Mouse (Mus musculus) CD4-positive, CD25-positive, alpha-beta regulatory T cell, adult 2 months (primary cell): ENCODE measurements around the gene Serpini1.

ENCODE experiments used
- DNase-seq: peaks from one replicate; pipeline ENCODE4 v3.0.0-alpha.2; 2012; ENCODE audit warnings: low read depth, low spot score

Gene Serpini1

DNA sequence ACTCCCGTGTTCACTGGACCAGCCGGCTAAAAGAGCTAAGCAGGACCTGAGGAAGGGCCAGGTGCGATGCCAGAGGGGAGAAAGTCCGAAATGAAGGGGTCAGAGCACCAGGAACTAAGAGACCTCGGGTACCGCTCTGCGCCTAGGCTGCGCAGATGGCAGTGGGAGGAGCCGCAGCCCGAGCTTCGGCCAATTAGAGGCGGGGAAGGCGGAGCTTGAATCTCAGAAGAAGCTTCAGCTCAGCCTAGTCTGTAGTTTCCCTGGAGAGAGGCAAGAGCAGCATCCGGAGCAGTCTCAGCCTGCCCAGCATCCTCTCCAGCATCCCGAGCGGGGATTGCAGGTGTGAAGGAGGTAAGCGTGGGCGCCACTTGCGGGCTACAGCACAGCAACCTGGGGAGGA lies at the start of gene Serpini1:
Gene Serpini1 (plus strand): TSS at position 256 of the 400 bp plus-strand sequence.
- peak; percentile 95 for DNase-seq

DNA sequence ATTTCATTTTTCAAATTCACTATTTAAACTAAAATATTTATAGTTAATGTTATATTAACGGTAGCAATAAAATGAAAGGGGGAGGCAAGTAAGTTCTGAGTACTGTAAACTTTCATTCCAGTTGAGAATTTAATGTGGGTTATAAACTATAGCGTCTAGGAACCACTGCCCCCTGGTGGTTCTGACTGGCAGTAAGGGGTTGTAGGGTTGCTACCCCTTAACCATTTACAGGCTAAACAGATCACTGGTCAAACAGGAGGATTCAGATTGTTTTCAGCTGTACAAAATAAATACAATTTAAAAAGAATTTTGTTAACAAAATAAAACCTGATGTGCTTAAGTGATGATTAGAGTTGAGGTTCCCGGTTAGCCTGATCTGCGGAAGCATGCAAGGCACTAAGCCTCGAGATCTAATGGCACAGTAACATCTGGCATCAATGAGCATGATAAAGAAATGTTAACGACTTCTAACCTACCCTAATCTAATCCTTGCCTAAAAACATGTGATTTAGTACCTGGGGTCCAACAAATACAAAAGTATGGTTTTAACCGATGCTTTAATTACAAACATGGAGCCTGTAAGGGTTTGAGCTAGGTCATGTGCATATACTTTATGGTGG lies 39.6 kb upstream of the Serpini1 start:
- peak; percentile 72 for DNase-seq

DNA sequence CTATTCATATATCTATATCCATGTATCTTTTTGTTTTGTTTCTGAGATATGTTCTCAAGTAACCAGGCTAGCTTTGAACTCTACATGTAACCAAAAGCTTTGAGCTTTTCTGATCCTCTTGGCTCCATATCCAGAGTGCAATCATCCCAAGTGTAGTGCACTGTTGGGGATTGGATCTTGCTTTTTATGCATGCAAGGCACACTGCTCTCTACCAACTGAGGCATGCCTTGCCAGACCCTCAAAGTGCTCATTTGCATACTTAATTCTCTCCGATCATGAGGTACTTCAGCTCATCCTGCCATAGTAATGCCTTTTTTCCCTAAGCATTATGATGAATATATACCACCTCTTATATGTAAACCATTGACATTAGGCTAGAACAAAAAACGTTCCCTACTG lies 36.0 kb upstream of the Serpini1 start:
- DNase-seq, result no peak

DNA sequence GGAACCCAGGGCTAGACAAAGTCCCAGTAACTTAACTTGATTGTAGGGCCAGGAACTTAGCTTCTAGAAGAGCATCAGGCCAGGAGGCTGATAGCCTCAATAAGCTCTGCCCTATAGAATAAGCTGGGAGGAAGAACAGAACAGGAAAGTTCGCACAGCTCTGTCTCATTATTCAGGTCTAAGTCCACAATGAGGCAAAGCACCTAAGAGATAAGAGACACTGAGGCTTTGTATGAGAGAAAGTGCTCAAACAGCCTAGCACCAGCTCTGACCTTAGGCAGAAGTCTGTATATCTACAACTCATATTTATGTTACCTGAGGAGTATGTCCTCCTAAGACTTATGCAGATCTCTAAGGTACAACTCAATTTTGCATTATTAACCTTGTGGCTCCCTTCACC lies 34.8 kb upstream of the Serpini1 start:
- DNase-seq, result no peak

DNA sequence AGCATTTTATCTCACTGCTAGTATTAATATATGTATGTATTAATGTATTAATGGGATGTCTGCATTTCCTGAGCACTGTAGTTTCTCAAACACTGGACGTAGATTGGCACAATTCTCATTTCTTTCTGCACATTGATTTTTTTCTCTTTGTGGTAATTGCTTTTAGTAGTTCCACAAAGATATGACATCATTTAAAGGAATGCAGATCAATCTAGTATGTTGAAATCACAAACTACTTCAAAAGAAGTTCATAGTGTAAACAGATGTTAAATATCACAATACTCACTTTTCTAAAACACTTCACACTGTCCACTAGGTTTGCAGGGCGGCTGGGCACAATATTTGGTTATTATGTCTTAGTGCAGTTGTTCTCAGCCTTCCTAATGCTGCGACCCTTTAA lies 26.3 kb upstream of the Serpini1 start:
- no peak for DNase-seq

DNA sequence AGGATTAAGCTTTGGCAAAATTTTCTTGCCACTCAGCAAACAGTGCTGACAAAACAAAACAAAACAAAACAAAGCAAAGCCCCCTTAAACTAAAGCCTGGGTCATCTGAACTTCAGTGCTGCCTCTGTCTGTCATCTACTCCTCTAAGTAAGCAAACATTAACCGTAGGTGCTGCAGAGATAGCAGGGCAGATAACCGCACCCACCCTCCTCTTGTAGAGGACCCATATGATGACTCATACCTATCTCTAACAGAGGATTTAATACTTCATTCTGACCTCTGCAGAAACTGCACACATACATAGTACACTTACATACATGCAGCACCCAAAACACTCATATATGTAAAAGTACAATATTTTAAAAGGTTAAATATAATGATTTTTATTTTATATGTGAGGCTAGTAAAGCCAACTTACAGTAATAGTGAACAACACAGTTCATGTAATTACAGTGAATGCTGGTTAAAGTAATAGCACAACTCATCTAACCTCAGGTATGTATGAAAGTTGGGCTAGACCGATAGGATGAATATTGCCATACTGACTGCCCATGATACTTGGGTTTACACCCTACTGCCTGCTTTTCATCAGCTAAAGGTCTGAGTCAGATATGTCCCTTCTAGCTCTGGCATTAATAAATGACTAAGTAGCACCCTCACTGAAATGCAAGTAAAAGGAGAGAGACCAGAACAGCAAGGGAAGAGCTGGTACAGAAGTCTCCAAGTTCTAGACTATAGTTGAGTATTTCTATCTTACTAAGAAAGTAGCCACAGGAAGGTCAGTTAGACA lies 23.1 kb upstream of the Serpini1 start:
- no peak for DNase-seq

DNA sequence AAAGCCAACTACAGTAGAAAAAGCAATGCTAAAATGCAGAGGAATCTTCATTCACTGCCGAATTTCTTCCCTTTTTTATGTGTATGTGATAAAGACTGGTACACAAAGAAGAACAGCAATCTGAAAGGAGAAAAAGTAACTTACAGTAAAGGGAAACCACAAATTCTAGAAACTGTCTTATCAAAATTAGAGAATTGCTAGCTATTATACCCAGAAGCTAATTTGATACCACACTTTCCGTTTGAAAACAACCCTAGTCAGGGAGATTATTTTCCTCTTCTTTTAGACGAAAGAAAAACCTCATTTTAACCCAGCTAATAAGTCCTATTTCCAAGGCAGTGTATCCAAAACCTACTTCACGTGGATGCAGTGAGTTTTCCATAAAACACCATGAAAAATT lies 16.1 kb upstream of the Serpini1 start:
- no peak for DNase-seq

DNA sequence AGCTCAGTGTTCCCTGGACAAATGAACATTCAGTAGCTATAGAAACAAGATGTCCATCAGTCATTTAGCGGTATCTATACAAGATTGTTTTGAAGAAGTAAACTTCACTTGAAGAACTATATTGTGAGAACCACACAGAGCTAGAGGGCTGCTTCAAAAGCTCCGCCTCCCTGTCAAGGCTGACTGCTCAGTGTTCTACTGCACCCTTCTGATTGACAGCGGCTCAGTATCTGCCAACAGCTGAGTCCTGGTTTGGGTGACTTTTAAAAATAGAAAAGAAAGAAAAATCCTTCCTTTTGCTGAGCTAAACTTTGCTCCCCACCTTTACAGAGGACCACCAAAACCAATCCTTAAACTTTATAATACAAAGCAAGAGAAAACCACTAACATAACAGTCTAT lies 14.5 kb upstream of the Serpini1 start:
- DNase-seq, result no peak

DNA sequence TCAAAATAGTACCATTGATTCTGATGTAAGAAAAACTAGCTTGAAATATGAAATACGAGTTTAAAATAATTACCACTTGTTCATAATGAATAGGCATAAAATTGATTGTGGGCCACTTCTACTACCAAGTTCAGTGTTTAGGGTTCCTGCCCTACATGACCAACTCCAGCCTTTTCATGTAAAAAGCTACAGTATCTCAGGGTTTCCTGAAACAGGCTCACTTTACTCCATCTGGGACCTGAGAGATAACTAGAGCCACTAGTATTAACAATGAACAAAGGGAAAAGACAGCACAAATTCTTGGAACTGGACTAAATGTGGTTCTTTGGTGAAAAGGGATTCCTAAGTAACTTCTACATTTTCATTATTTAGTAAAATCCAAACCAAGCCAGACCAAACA lies 13.1 kb upstream of the Serpini1 start:
- no peak for DNase-seq

DNA sequence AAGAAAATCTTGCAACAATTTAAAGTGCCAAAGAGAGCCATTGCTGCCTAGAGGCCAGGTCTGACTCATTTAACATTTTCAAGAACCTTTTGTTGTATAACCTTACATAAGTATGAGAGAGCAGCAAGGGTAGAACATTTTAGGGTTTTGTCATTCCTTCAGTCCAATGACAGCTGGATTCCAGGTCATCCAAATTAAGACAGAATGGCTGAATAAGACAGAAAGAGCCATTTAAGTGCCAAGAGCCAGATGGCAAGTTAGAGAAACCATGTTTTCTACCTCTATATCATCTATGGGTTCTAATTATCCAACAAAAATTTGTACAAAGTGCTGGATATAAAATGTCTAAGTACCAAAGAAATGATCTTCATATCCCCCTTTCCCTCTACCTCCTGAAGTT lies 6.1 kb upstream of the Serpini1 start:
- no peak for DNase-seq

DNA sequence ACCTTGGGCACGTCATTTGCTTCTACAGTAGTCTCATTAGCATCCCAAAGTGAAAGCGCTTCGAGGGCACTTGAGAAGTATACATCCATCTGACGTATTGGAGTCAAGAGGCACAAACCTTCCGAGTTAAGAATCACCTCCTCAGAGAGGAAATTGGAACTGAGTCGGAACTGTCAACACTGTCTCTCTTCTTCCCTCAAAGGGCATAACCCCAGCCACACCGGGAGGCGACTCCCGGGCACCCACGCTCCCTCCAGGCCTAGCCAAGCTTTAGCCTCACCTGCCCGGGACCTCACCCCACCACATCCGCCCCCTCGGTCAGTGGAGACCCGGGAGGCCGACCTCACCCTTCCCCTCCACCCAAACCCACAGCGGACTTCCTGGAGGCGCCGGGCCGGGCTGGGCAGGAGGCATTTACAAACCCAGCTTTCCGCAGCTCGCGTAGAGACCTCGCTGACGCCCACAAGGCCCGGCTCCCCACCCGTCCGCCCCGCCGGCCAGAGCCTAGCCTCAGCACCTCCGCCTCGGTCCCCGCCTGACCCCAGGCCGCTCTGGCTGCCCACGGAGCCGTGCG lies 1.1 kb upstream of the Serpini1 start:
- peak; percentile 77 for DNase-seq

DNA sequence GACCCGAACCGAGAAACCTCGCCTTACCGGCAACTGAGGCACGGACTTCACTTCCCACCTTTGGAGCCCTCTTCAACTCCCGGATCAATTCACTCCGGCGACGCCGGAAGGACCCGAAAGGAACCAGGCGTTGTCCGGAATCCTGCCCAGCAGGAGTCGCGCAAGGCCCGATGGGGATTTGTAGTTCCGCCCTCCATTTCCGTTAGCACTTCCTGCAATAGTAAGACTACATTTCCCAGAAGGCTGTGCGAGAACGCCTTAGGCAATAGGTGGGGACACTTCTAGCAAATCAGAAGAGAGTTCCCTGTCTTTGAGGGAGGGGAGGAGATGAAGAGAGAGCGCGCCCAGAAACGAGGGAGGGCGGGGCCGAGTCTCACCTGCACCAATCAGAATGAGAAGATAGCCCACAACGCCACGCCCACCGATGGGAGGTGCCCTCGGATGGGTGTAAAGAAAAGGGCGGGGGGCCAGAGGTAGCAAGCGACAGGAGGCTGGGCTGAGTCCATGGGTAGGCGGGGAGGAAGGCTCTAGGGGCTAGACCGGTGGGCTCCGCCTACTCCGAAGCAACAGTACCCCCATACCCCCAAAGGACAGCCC lies 554 bp upstream of the Serpini1 start, which contains the start of gene Pdcd10:
Gene Pdcd10 (minus strand): TSS at position 162 of the 597 bp plus-strand sequence.
- DNase-seq, result peak; percentile 100

DNA sequence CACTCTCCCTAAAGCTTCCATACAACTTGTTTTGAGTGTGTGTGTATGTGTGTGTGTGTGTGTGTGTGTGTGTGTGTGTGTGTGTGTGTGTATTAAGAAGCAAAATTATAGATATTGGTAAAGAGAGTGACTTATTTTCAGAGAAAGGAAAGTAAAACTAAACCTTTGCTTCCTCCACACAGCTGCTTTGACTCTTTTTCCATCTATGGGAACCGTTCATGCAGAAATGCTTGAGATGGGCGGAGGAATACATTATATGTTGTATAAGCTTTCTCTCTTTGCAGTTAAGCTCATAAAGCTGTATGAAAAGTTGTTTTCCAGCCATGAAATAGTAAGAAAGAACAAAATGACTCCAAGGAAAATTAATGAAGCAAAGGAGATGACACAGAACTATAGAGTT lies 16.7 kb downstream of the Serpini1 start:
- DNase-seq, result peak; percentile 24

DNA sequence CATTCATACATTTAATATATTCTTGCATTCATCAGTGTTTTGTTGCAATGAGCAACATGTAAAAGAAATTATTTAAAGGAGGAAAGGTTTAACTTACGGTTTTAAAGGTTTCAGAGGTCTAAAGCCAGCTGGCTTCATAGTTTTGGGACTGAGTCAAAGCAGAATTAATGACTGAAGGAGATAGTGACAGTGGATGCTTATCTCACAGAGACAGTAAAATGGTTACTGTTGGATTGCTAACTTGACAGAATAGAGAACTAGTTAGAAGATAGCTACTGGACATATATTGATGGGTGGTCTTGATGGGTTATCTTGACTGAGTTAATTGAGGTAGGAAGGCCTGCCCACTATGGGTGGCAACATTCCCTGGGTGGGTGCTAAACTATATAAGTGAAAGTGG lies 18.2 kb downstream of the Serpini1 start:
- DNase-seq, result no peak

DNA sequence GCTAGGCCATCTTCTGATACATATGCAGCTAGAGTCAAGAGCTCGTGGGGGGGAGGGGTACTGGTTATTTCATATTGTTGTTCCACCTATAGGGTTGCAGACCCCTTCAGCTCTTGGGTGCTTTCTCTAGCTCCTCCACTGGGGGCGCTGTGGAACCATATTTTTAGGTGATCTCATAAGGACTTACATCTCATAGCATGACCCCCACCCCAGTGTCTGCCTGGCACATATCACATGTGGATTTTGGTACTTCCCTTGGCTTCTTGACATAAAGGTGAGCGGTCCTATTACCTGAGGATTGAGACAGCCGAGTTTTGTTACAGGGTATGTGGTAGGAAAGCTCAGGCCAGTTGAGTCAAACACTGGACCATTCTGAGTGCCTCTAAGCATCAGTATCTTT lies 22.0 kb downstream of the Serpini1 start:
- DNase-seq, result peak; percentile 74

DNA sequence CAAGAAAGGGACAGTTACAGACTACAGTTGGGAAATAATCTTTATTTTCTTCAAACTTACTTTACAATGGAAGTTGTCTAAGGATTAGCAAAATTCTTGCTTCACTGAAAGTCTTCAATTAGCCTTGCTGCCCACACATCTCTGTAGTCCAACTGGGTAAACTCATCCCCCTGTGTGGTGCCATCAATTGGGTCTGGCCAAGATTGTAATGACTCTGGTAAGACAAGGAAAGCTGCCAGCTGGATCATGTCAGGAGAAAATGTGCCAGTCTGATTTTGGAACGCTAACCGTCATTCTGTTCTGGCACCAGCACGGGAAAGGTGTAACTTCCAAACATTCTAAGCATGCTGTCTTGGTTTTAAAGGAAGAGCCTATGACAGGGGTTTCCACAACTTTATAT lies 25.9 kb downstream of the Serpini1 start:
- DNase-seq, result no peak

DNA sequence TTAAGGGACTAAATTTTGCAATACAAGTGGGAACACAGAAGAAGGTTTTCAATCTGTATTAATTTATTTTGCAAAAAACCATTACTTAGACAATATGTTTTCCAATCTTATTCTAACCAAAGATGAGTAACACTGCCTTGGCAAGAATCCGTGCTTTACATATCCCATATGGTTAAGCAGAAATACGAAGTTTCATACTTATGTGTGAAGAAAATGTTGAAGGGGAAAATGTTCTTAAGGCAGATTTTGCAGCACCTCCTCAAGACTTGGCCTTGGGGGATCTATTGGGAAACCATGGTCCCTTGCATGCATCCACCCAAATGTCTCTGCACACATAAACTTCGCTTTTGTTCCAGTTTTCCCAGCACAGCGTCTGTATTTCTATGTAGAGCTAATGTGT lies 27.6 kb downstream of the Serpini1 start:
- DNase-seq, result no peak

DNA sequence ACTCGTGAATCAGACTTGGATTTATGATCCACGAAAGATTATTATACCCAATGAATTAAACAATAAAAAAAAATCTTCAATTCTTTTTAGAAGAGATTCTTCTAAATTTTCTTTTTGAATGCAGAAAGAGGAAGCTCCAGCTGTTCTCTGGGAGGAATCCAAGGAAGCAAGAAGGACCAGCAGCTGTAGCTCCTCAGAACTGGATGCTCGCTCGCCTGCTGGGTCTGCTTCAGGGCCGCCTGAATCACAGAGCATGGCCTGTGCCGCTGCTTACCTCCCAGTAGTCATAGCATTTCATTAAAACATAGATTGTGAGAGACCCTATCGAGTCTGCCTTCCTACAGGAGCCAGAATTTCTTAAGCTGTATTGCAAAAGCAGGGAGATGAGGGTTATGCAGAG lies 53.7 kb downstream of the Serpini1 start:
- no peak for DNase-seq

DNA sequence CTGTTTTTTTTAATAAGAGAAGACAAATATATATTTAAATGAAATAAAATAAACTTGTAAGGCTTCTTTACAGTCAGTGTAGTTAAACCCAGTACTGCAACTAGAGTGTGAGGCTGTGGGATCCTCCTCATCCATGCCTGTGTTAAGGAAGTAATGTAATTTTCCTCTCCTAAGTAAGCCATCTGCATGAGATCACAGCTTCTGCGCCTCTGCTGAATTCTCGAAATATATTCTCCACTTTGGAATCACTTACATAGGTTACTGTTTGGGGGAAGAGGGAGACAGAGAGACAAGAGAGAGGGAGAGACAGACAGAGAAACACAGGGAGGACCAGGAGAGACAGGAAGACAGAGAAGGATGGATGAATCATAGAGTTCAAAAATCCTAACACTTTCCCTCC lies 67.3 kb downstream of the Serpini1 start:
- DNase-seq, result no peak

DNA sequence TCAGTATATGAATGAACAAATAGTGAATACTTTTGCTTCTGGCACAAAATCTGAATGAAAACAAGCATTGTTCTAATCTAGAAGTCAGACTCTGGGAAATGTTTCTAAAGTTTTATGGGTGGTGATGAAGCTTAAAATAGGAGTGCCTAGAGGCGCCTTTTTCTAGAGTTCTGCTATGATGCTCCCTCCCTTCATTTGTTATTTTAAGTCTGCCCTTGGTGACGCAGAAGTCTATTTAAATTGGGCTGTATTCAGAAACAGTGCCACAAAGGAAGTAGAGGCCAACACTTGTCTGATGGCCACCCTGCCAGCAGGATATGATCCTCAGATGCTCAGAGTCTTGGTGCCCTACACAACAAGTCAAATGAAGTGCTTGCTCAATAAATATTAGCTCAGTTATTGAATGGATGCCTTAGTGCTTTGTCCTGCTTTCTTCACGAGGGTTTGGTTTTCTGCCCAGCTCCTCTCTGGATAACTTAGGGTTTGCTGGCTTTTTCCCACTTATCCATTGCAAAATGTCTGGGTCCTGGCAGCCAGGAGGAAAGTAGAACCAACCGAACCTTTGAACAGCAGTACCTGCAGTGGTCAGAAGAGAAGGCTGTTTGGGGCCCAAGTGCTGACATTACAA lies 73.8 kb downstream of the Serpini1 start:
- no peak for DNase-seq

DNA sequence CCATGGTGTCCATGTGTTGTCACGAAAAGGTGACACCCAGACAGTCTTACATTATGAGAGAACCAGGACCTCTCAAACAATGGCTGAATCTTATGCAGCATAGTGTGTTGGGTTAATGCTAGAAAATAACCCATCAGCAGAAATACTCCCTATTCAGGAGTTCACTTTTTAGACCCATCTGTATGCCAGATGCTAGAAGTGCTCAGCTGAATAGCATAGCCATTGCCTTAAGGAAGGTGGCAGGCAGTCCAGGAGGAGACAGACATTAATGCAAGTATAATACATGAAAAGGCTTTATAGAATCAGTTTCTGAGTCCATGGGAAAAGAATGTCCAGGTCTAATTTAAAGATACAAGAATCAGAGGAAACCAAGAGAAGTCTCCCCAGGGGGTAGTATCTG lies 75.9 kb downstream of the Serpini1 start:
- DNase-seq, result no peak

DNA sequence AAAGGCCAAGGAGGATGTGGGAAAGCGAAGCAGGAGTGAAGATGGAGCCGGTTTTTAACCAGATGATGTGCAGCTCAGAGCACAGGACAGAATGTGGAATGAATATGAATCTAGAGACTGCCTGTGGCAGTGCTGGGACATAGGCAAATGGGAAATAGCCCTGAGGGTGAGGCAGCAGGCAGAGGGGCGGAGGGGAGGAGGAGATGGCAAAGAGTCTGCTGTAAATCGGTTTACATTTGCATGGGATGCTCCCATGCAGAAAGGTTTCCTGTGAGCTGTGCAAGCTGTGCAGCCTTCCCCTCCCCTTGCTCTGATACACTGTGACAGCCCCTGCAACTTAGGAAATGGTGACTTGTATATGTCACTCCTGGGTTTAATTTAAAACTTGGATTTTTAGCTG lies 76.3 kb downstream of the Serpini1 start:
- DNase-seq, result no peak
